Mouse (Mus musculus) small intestine, adult 2 months (tissue): Measurements from ENCODE around the gene Pla2g2c.

ENCODE experiments used
- CTCF ChIP-seq: fragments of 200-500 bp; IDR thresholded peaks from 2 replicates; pipeline ENCODE4 v1.5.1; 2012; ENCODE audit warnings: low read depth, mild to moderate bottlenecking, control low read depth, inconsistent platforms, low read length, moderate library complexity, mixed read lengths; ENCODE audit not compliant: insufficient replicate concordance, insufficient read length; ENCODE audit errors: extremely low read depth
- POLR2A ChIP-seq: fragments of 200-500 bp; IDR thresholded peaks from 2 replicates; pipeline ENCODE4 v1.6.1; 2012; ENCODE audit warnings: low read depth, mild to moderate bottlenecking, control low read depth, inconsistent platforms, low read length, moderate library complexity

DNA sequence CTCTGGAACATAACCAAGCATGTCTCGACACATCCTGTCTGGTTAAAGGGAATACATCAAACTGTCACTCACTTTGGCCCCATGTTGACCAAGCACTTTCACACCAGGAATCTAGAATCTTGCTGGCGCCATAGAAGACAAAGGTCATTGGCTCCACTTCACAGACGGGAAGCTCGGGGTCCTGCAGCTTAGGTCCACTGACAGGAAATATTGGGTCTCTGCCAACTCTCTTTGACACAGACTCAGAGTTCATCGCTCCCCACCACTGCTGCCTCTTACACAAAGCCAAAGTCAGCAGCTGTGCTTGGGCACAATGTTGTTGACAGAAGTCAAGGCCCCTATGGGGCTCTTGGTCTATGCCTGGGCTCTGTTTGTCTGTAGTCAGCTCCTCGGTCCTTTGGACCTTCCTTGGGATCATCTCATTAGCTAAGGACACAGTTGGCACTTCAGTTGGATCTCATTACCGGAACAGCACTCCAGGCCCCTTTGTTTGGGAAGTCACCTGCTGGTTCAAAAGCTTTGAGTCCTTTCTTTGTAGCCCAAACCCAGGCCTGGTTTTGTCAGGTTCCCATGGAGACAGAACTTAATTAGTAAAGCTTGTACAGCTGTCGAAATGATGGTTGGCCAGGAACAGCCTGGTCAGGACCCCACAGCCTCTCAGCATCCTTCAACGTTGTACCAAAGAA is 4.6 kb downstream of the Pla2g2c start:
- TF ChIP-seq CTCF: no peak
- TF ChIP-seq POLR2A: no peak
